Mouse (Mus musculus): ENCODE measurements around the gene Rsu1. TPM values are rescaled to one million over a fixed set of nuclear protein-coding genes. Genes with fewer than 3 reads are reported as not detected.
"Not testable (repeated sequence)": the region's sequence is repeated elsewhere in the genome, so short reads cannot be mapped to it uniquely, and the experiment has no call there.

Gene Rsu1
- total RNA-seq, 4 experiments from 2014 or later, result 35.4 to 39.7 (median 38.1) TPM

DNA sequence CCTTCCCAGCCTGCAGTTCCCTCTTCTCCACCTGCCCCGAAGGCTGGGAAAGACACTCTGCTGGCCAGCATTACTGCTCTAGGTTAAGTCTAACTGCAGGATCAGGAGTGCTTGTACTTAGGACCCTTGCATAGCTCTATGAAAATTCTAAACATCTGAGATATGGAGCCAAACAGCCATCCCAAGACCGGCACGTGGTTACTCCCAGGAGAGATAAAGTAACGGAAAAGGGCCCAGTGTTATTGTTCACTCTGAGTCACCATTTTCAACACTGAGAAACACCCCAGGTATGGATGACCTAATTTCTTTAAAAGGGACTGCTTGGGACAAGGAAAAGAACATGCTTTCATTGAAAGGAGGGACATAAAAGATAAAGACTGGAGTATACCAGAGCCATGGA, 45.2 kb downstream of the Rsu1 start:
- DNase-seq (ENCODE audit: low spot score in 2 of 2), result no peak

DNA sequence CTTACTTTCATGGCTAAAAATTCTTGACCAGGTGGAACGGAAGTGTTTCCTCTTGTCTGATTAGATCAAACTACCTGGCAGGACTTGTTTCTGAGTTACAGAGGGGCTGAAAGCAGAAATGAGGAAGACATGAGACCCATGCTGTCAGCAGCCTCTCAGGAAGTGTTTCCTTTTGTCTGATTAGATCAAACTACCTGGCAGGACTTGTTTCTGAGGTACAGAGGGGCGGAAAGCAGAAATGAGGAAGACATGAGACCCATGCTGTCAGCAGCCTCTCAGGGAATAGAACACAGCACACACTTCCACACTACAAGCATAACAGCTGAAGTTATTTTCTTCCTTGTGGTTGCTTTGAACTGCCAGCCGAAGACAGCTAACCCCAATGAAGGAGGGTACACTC, 46.7 kb downstream of the Rsu1 start:
- no peak for DNase-seq (ENCODE audit: low spot score in 2 of 2)

DNA sequence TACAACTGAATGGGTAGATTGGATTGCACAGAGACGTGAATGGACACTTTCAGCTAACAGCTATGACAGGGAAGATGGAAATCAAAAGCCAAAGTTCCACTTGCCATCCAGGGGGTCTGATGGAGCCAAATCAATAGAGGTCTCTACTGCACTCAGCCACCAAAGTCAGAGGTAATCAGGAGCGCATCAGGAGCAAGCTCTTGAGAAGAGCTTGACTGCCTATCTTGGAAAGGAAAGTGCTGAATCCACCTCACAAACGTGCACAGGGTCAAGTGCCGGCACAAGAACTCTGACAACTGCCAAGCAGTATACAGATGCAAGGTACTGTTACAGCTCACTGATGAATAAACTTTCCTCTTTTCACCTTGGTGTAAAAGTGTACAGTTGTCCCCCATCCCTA, 47.8 kb downstream of the Rsu1 start:
- DNase-seq (ENCODE audit: low spot score in 2 of 2), result no peak

- DNase-seq (ENCODE audit: low spot score in 2 of 2), result no peak
These were observed 51.1 kb downstream of the Rsu1 start for GRCm38 (mm10) chr2:13220141-13220540.

DNA sequence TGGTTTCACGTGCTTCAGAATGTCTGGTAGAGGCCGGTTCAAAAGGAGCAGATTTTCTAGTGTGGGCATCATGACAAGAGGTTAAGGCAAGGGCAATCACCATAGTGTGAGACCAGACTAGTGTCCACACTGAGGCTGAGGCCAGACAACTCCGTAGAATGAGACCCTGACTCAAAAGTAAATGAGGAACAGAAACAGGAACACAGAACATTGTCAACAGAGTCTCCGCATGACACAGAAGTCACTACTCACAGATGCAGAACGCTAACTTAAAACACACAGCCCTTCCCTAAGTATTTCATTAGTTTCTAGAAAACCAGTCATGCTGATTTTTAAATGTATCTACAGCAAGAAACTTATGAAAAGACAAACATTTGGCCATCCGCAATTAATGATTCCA, 53.1 kb downstream of the Rsu1 start:
- no peak for DNase-seq (ENCODE audit: low spot score in 2 of 2)

GRCm38 (mm10) chr2:13206825-13207224, 64.4 kb downstream of the Rsu1 start:
- no peak for DNase-seq (ENCODE audit: low spot score in 2 of 2)

DNA sequence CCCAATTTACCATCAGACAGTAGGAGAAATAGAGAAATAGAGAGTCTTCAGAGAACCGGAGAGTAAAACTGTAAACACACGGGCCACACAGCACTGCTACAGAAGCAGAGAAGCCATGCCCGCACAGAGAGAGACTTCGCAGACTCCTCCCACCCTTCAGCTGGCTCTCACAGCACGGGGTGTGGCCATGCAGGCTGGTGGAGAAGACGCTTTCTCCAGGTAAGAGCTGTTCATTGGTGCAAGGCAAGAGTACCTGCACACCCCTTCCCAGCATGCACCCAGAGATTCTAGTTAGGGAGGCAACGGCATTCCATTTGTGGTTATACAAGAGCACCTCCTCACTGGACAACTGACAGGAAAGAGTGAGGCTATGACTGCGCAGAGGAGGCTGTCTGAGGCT, 64.8 kb downstream of the Rsu1 start:
- no peak for DNase-seq (ENCODE audit: low spot score in 2 of 2)

GRCm38 (mm10) chr2:13202805-13203475, 68.3 kb downstream of the Rsu1 start:
- no peak for DNase-seq (ENCODE audit: low spot score in 2 of 2)

DNA sequence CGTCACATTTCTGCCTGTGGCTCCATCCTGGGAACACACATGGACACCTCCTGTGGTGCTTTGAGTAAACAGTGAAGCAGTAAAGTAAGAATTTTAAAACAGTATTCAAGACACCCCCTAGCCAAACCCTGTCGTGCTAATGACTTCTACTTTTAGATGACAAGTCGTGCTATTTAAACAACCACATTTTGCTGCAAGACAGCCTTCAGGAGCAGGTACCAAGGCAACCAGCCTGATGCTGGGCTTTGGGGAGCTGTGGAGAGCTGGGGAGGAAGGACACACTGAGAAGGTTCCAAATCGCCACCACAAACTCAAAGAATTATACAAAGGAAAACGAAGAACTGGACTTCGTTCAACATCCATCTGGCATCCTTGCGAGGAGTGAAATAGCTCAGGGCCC, 71.5 kb downstream of the Rsu1 start:
- no peak for DNase-seq (ENCODE audit: low spot score in 2 of 2)

GRCm38 (mm10) chr2:13199033-13199432, 72.2 kb downstream of the Rsu1 start:
- no peak for DNase-seq (ENCODE audit: low spot score in 2 of 2)

- no peak for DNase-seq (ENCODE audit: low spot score in 2 of 2)
These were observed 75.7 kb downstream of the Rsu1 start for GRCm38 (mm10) chr2:13195540-13195939.

- DNase-seq (ENCODE audit: low spot score in 2 of 2), result no peak
These were observed 79.1 kb downstream of the Rsu1 start for GRCm38 (mm10) chr2:13192157-13192556.

GRCm38 (mm10) chr2:13190767-13191166, 80.4 kb downstream of the Rsu1 start:
- DNase-seq (ENCODE audit: low spot score in 2 of 2), result no peak

DNA sequence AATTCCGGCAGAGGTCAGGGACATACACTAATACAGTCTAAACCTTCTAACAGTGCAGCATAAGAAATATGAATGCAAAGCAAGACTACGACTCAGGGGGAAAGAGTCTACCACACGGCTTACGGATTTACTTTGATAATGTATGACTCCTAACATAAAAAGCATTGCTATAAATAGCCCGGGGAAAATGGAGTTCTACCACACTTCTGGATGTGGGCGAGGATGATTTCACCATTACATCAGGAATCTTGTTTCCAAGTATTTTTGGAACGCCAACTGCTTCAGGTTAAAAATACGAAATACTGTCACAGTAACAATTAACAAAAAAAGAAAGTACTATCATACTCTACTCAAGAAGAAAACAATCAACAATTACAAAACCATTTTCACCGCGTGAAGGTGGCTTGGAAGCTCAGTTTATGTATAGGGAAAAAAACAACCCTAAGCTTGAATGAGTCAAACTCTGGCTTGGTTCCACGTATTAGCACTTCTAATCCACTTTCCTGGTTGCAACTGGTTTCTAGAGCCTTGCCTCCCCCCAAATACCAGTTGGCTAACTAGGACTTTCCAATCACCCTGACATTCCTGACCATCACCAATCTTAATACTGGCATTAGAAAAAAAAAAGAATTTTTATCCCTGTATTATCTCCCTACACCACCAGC, 82.3 kb downstream of the Rsu1 start:
- no peak for DNase-seq (ENCODE audit: low spot score in 2 of 2)

- no peak for DNase-seq (ENCODE audit: low spot score in 2 of 2)
These were observed 88.1 kb downstream of the Rsu1 start for GRCm38 (mm10) chr2:13183124-13183523.

- not testable (repeated sequence) for DNase-seq (ENCODE audit: low spot score in 2 of 2)
These were observed 89.3 kb downstream of the Rsu1 start for GRCm38 (mm10) chr2:13181899-13182298.

GRCm38 (mm10) chr2:13177698-13178395, 93.4 kb downstream of the Rsu1 start:
- DNase-seq (ENCODE audit: low spot score in 2 of 2), result peak; percentile 69 to 77

DNA sequence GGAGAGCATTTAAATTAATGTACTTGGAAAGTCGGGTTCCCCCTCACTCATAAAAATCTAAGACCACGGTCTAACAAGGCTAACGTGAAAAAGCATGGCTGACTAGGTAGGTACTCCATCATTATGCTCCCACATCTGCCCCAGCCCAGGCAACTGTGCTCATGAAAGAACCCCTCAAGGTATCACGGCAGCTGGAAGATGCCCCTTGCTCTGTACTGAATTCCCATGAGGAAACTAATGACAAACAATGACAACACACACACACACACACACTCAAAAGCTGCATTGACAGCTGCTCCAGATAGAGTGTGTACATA, 95.0 kb downstream of the Rsu1 start:
- DNase-seq (ENCODE audit: low spot score in 2 of 2), result no peak

DNA sequence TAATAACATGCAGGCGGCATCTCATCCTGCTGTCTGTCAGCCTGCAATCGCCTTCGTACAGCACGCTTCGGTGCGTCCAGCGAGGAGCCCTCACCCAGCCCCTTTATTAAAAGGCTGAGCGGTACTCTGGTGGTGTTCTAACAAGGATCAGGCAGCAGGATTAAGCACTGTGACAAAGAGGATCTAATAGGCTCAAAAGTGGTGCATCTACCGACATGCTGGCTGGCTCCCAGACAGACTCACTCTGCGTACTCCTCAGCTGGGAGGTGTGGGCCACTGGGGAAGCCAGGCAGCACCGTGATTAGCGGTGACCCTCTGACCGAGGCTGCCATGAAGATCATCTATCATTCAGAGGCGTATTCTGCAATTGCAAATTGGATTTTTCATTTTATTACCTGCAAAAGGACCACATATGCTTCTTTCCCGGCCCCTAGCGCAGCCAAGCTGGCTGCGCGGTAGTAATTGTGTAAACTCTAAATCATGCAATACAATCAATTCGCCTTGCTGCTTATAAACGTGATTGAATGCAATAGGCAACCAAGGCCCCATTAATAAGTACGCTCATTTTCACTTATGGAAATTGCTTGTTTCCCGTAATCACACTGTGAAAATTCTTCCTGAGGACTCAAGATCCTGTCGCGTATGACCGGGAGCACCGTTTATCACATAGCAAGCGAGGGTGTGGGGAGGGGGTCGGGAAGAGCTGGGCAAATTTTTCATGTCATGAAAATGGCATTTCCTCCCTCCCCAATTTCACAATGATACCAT, 95.5 kb downstream of the Rsu1 start:
- no peak for DNase-seq (ENCODE audit: low spot score in 2 of 2)

DNA sequence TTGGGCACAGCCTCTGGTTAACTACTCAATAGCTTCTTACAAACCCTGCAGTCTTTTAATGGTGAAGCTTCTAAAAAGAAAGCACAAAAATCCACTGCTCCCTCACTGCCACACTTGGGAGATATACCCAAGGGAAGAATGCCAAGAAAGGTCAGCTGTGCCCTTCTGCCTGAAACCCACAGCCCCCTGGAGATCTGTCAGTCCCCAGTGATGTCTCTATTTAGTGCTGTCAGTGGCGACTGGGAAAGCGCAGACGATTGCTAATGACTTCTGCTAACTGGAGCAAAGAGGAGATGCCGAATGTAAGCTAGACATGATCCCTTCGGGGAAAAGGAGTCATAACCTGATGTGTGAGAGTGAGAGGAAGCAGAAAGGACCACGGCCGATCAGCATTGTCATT, 96.8 kb downstream of the Rsu1 start:
- DNase-seq (ENCODE audit: low spot score in 2 of 2), result no peak

GRCm38 (mm10) chr2:13170651-13171050, 100.6 kb downstream of the Rsu1 start:
- DNase-seq (ENCODE audit: low spot score in 2 of 2), result no peak

DNA sequence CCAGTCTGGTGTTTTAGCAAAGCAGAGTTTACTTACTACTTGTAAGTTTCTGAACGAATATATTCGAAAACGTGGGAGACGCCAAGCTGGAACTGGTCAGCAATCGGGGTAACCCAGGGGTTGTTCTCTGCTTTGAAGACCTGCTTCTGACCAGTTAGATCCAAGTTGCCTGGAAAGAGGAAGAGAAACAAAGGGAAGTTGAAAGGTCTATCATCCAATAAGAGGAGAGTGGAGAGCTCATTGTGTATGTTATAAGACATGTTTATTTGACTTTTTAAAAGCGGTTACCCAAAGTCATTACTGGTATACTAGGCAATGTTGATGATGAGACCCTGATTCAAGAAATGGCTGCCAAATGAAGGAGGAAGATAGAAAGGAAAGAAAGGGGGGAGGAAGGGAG, 101.3 kb downstream of the Rsu1 start:
- no peak for DNase-seq (ENCODE audit: low spot score in 2 of 2)
